In genomic region chr11:46202547-46202887, GRCm38 (mm10) we compare ENCODE assay signal across 16 mouse cellular contexts. TPM values are rescaled to one million over a fixed set of nuclear protein-coding genes. Genes with fewer than 3 reads are reported as not detected.
DNase-seq lines count a peak whose midpoint lies in the region; ATAC-seq and TF ChIP-seq lines count a peak whose summit lies in the region.
"Had no signal": no experiment of that assay in that cellular context is flagged by ENCODE, and none has a peak within 500 bp of the region (broad histone marks: within the 10 kb centered on the region; RNA-seq: fewer than 3 reads in every experiment).

No protein-coding gene starts in this region.

- H3K36me3 ChIP-seq in heart, embryonic 11.5 days (ENCODE audit: control insufficient read depth, insufficient read depth, low read length), result 0 out of 2 replicates have a peak, but pooled peaks cover 2% of the 10 kb centered on the region
- no peaks in the 10 kb centered on the region; the same call in 1 of the 2 replicates for H3K36me3 ChIP-seq in intestine, embryonic 14.5 days (ENCODE audit: control insufficient read depth, insufficient read depth, low read length)
- peaks cover 47% of the 10 kb centered on the region for H3K36me3 ChIP-seq in midbrain, embryonic 16.5 days (ENCODE audit: control insufficient read depth, insufficient read depth, low read length)

- 14% methylated on average over 10 of the region's 10 CpGs for WGBS in heart, embryonic 11.5 days (ENCODE audit: insufficient replicate concordance)
- 32% methylated on average over 10 of the region's 10 CpGs for WGBS in intestine, embryonic 14.5 days
- 73% methylated on average over 10 of the region's 10 CpGs for WGBS in midbrain, embryonic 16.5 days

- H3K27ac ChIP-seq in heart, embryonic 11.5 days (ENCODE audit: low read depth, low read length), result peak overlapping the region; percentile 82
- H3K27ac ChIP-seq in left cerebral cortex, adult 2 months, result peak overlapping the region; percentile 78
- H3K27ac ChIP-seq in intestine, embryonic 14.5 days (ENCODE audit: low read depth), result peak overlapping the region; percentile 62
- H3K27ac ChIP-seq in midbrain, embryonic 16.5 days (ENCODE audit: low read length), result peak overlapping the region; percentile 59
- H3K27ac ChIP-seq: limb, embryonic 15.5 days; neural tube, embryonic 15.5 days had no signal

- peak; percentile 24; the same call in 1 of the 2 replicates for ATAC-seq in heart, embryonic 11.5 days (replicated peaks; ENCODE audit: insufficient number of reproducible peaks, low FRiP score, low TSS enrichment)
- no peak for ATAC-seq in intestine, embryonic 14.5 days (replicated peaks; ENCODE audit: low FRiP score, low TSS enrichment, low read depth)
- no peak for ATAC-seq in midbrain, embryonic 16.5 days
- ATAC-seq in inflammation-experienced regulatory T-cells, adult 6 months, result no peak

- DNase-seq in heart, postnatal 14 days, result no peak
- DNase-seq in left cerebral cortex, adult 2 months (ENCODE audit: extremely low spot score in 1 of 2, low spot score in 2 of 2), result no peak
- DNase-seq in left cerebral cortex, adult 11 months (ENCODE audit: low spot score), result no peak
- DNase-seq in intestine, embryonic 14.5 days (ENCODE audit: low spot score), result no peak
- DNase-seq in ovary, adult 18-20 months (ENCODE audit: low spot score), result no peak
- DNase-seq: adrenal gland, adult 8-10 months; cerebellum, postnatal 14 days; spleen, adult 18-20 months had no signal

- H3K4me2 ChIP-seq in heart, embryonic 11.5 days, result peak overlapping the region; percentile 48
- H3K4me2 ChIP-seq in intestine, embryonic 14.5 days (ENCODE audit: low read length), result no peak overlapping the region
- no peak overlapping the region for H3K4me2 ChIP-seq in midbrain, embryonic 16.5 days (ENCODE audit: low read length)
- H3K4me2 ChIP-seq: limb, embryonic 15.5 days; neural tube, embryonic 15.5 days had no signal

- H3K4me1 ChIP-seq in heart, embryonic 11.5 days (ENCODE audit: control insufficient read depth, insufficient read depth, low read length), result peaks cover 50% of the 10 kb centered on the region
- H3K4me1 ChIP-seq in intestine, embryonic 14.5 days (replicated peaks; ENCODE audit: control insufficient read depth, insufficient read depth, low read length), result peaks cover 10% of the 10 kb centered on the region; the same call in 1 of the 2 replicates
- peaks cover 3% of the 10 kb centered on the region; the same call in 1 of the 2 replicates for H3K4me1 ChIP-seq in midbrain, embryonic 16.5 days (ENCODE audit: control insufficient read depth, insufficient read depth, low read length)
- H3K4me1 ChIP-seq: neural tube, embryonic 15.5 days had no signal

- intact Hi-C loops in heart, postnatal 14 days (cut with DNase I), result no loop called here
- intact Hi-C loops in left cerebral cortex, adult 2 months (cut with DNase I), result loop anchor here (5.0 kb wide), 2 partner anchors 65 to 225 kb away; no protein-coding TSS in a partner anchor

- no peaks in the 10 kb centered on the region for H3K27me3 ChIP-seq in heart, embryonic 11.5 days (ENCODE audit: control insufficient read depth, insufficient read depth, low read length)
- H3K27me3 ChIP-seq in intestine, embryonic 14.5 days (replicated peaks; ENCODE audit: control insufficient read depth, insufficient read depth, low read length), result no peaks in the 10 kb centered on the region
- H3K27me3 ChIP-seq in midbrain, embryonic 16.5 days (ENCODE audit: control insufficient read depth, insufficient read depth, low read depth, low read length), result no peaks in the 10 kb centered on the region
- H3K27me3 ChIP-seq: limb, embryonic 15.5 days; neural tube, embryonic 15.5 days had no signal

- no peak overlapping the region for H3K4me3 ChIP-seq in heart, embryonic 11.5 days (ENCODE audit: low read depth, low read length)
- no peak overlapping the region for H3K4me3 ChIP-seq in left cerebral cortex, adult 2 months
- H3K4me3 ChIP-seq in intestine, embryonic 14.5 days (ENCODE audit: low read depth, low read length), result no peak overlapping the region
- no peak overlapping the region for H3K4me3 ChIP-seq in midbrain, embryonic 16.5 days (ENCODE audit: low read depth, low read length)
- H3K4me3 ChIP-seq: limb, embryonic 15.5 days; neural tube, embryonic 15.5 days had no signal

- no peaks in the 10 kb centered on the region for H3K9me3 ChIP-seq in heart, embryonic 11.5 days (replicated peaks; ENCODE audit: control insufficient read depth, low read length)
- no peaks in the 10 kb centered on the region for H3K9me3 ChIP-seq in intestine, embryonic 14.5 days (ENCODE audit: control insufficient read depth, low read length)
- H3K9me3 ChIP-seq in midbrain, embryonic 16.5 days (replicated peaks; ENCODE audit: control insufficient read depth, low read length, poor library complexity, severe bottlenecking), result no peaks in the 10 kb centered on the region
- H3K9me3 ChIP-seq: limb, embryonic 15.5 days; neural tube, embryonic 15.5 days had no signal

- no peak for TF ChIP-seq CTCF in left cerebral cortex, adult 2 months (IDR thresholded peaks at IDR 0.05)

- H3K9ac ChIP-seq in heart, embryonic 11.5 days (ENCODE audit: low read depth, low read length), result peak overlapping the region; percentile 11; the same call in 1 of the 2 replicates
- no peak overlapping the region for H3K9ac ChIP-seq in intestine, embryonic 14.5 days (ENCODE audit: low read length)
- no peak overlapping the region for H3K9ac ChIP-seq in midbrain, embryonic 16.5 days (ENCODE audit: low read depth, low read length)
- H3K9ac ChIP-seq: limb, embryonic 15.5 days; neural tube, embryonic 15.5 days had no signal

RNA-seq across cellular contexts. Expression of gene Fndc9, which starts 32.8 kb away (rescaled TPM):
- not detected in 2 replicates for polyA plus RNA-seq in heart, embryonic 11.5 days (2014; fragmentation: Nextera tagmentation; extraction: Ambion mirVana)
- total RNA-seq in heart, postnatal 14 days (2021), result not detected
- total RNA-seq in left cerebral cortex, adult 2 months (2021), result 1 to 10 TPM; 4.9 to 5.2 TPM
- polyA plus RNA-seq in intestine, embryonic 14.5 days (2014; fragmentation: Nextera tagmentation; extraction: Ambion mirVana), result 0.09 and 0.38 TPM in 2 replicates
- polyA plus RNA-seq in midbrain, embryonic 16.5 days (2015; fragmentation: Nextera tagmentation; extraction: Ambion mirVana), result 9.9 and 12.5 TPM in 2 replicates
- 1 to 10 TPM in 1 of 3 experiments, under 1 TPM in 2; 0.57 to 1.5 (median 0.77) TPM for polyA plus RNA-seq in inflammation-experienced regulatory T-cells, adult 6 months (2017; shearing (Covaris generic))
- total RNA-seq: adrenal gland, adult 8-10 months; gastrocnemius, adult 18-20 months; monocyte, adult 5-6 weeks had no signal
- polyA plus RNA-seq: kidney, embryonic 14.5 days had no signal

RNA-seq across cellular contexts. Expression of gene Nipal4, which starts 36.2 kb away (rescaled TPM):
- polyA plus RNA-seq in heart, embryonic 11.5 days (2014; fragmentation: Nextera tagmentation; extraction: Ambion mirVana), result 12.2 and 18.2 TPM in 2 replicates
- total RNA-seq in heart, postnatal 14 days (2021), result under 1 TPM; 0.07 to 0.24 TPM
- total RNA-seq in left cerebral cortex, adult 2 months (2021), result 1 to 10 TPM; 1.2 to 1.4 TPM
- 3.5 and 4.5 TPM in 2 replicates for polyA plus RNA-seq in intestine, embryonic 14.5 days (2014; fragmentation: Nextera tagmentation; extraction: Ambion mirVana)
- polyA plus RNA-seq in midbrain, embryonic 16.5 days (2015; fragmentation: Nextera tagmentation; extraction: Ambion mirVana), result 0.15 and 0.52 TPM in 2 replicates
- under 1 TPM in 2 of 3 experiments, not detected in 1; 0.26 to 0.74 TPM for polyA plus RNA-seq in inflammation-experienced regulatory T-cells, adult 6 months (2017; shearing (Covaris generic))
- total RNA-seq: gastrocnemius, adult 18-20 months; monocyte, adult 5-6 weeks had no signal
